Mouse (Mus musculus) neutrophil, adult 5-6 weeks (primary cell): ENCODE measurements at regions not wholly inside any gene's neighbourhood (a gene's known extent, or its start where the extent isn't known, plus 50 kb on each side); places are given as distances from the start of the nearest gene placed in this dataset.

Source experiments
- ATAC-seq: fragments of 151-379, 151-347 bp; 2 replicates; pipeline ENCODE4 v1.8.0; 2017; ENCODE audit warnings: mild to moderate bottlenecking, moderate TSS enrichment; ENCODE audit not compliant: insufficient number of reproducible peaks, poor library complexity, low FRiP score, severe bottlenecking; ENCODE audit errors: extremely low read depth

- ATAC-seq: peak; percentile 87
Observed at GRCm38 (mm10) chr11:82668026-82668425, 96.1 kb downstream of the Cct6b start.

- no peak for ATAC-seq
Observed at GRCm38 (mm10) chr11:82664076-82664475, 100.0 kb downstream of the Cct6b start.

- ATAC-seq: no peak
Observed at GRCm38 (mm10) chr11:82662086-82662485, 102.0 kb downstream of the Cct6b start.

- no peak for ATAC-seq
Observed at GRCm38 (mm10) chr11:82651751-82652150, 112.4 kb downstream of the Cct6b start.

DNA sequence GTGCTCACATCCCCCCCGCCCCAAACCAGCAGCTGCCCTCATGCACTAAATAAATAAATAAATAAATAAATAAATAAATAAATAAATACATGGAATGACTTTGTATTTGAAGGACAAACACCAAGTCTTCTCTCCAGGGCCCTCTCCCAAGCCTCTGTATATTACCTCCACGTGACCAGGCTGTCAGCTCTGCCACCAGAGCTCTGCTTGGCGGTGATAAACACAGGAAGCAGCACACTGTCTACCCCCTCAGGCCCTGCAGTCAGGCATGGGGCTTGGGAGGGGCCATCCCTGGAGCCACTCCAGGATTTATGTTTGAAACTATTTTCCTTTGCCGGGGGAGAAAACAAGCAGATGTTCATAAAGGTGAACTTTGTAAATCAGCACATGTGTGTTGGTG, 125.6 kb downstream of the Cct6b start:
- no peak for ATAC-seq

DNA sequence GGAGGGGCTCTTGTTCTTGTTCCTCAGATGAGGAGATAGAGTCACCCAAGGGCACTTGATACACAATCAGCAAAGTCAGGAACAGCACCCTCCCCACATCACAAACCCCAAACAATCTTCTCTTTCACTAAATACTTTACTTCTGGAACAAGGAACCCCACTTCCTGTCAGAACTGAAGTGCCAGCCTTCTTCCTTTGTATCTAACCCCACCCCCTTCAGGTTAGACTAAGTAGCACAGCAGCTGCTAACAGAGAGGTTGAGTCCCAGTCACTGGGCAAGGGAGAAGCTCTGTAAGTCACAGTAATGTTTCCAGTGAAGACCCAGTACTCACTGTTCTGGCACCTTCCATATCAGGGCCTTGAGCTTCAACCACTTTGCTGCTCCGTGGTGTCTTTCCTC, 131.9 kb downstream of the Cct6b start:
- ATAC-seq: no peak

- ATAC-seq: no peak
Observed at GRCm38 (mm10) chr11:82631387-82631786, 132.7 kb downstream of the Cct6b start.

DNA sequence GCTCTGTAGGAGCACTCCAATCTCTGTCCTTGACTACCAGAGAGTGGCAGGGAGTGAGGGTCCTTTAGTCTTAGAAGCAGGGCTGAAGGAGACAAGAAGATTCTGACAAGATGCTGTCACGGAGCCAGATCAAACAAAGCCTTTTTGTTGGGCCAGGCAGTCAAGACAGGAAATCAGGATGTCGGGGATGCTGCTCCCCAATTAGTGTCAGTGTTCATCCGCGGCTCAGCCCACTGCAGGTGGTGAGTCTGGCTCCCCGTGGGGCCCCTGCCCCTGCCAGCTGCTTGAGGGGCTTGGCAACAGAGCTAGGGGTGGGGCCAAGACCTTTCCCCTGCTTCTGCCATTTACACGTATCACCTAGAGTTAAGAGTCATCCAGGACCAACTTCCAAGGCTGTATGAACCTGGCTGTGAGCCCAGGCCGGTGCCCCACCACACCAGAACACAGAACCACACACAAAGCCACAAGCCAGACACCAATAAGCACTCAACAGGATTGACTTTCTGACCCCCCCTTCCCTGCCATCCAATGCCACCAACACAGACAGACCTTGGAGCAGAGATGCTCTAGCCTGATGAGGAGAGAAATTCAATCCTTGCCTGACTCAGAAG, 137.5 kb downstream of the Cct6b start:
- no peak for ATAC-seq

- ATAC-seq: no peak
Observed at GRCm38 (mm10) chr11:82621061-82621460, 143.1 kb downstream of the Cct6b start.

GRCm38 (mm10) chr11:82619418-82619817, 144.7 kb downstream of the Cct6b start:
- ATAC-seq: no peak

GRCm38 (mm10) chr11:82618457-82618856, 145.7 kb downstream of the Cct6b start:
- no peak for ATAC-seq

DNA sequence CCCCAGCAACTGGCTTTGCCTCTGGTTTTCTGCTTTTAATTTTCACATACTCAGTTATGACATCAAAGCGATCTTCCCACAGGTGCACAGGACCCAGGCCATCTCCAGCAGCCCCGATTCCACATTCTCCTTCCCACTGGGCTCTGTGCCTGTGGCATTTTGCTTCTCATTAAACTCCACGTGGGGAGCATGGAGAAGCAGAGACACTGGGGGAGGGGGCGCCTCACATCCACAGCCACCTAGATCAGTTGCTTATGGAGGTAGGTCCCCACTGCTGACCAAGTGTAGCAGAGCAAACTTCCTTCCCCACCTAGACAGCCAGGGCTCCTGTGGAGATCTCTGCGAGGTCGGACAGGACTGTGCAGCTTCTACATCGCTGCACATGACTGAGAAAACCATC, 147.3 kb downstream of the Cct6b start:
- no peak for ATAC-seq

GRCm38 (mm10) chr11:82614356-82614755, 149.8 kb downstream of the Cct6b start:
- no peak for ATAC-seq

GRCm38 (mm10) chr11:82613503-82613902, 150.6 kb downstream of the Cct6b start:
- ATAC-seq: peak; percentile 58; the same call in 1 of the 2 replicates

GRCm38 (mm10) chr11:82612026-82612425, 152.1 kb downstream of the Cct6b start:
- no peak for ATAC-seq

DNA sequence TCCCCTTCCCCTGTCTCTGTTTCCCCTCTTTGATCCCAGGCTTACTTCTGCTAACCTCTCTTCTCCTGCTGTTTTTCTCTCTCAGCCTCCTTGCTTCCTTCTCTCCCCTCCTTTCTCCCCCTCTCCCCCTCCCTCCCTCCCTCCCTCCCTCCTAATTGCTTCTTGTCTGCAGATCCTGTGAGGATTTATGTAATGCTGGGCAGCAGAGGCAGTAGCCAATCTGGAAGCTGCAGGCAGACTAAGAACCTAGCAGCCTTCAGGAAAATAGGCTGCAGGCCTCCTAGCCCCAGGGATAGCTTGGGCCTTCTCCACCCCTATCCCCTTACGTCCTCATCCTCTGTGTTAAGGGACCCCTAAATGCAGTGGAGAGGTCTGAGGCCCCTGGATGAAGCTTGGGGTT, 155.2 kb downstream of the Cct6b start:
- ATAC-seq: no peak

- no peak for ATAC-seq
Observed at GRCm38 (mm10) chr11:82607661-82608060, 156.5 kb downstream of the Cct6b start.

GRCm38 (mm10) chr11:82604251-82604835, 159.8 kb downstream of the Cct6b start:
- ATAC-seq: no peak

DNA sequence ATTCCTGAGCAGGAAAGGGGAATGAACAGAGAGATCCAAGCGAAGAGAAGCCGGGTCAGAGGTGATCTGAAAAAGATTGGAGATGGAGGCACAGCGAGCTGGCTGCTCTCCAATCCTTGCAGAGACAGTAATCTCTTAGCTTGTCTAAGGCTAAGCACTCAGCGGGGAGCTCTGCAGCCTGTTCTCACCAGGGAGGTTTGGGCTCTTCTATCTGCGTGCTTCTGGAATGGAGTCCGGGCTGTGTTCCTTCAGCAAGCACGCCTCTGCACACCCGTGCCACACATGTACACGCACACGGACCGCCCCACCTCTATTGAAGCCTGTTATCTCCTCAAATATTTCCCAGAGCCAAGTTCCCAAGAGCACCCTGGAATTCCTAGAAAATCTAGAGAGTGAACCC, 161.3 kb downstream of the Cct6b start:
- ATAC-seq: no peak

- no peak for ATAC-seq
Observed at GRCm38 (mm10) chr11:82602250-82602649, 161.9 kb downstream of the Cct6b start.

DNA sequence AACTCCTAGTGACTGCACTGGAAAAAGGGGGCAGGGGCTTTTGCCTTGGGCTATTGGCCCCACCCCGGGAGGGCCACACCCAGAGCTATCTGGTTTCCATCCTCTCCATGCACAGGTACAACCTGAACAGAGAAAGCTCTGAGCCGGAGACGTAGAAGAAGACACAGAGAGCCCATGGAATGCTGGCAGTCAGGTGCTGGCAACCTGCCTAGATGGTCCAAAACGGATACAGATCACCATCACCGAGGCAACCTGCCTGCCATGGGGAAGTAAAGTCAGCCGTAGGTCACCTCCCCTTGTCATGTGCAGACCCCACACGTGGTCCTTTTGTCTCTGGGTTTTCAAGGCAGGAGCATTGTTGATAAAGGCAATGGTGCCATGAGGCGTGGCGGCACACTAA, 164.0 kb downstream of the Cct6b start:
- no peak for ATAC-seq
